Mouse (Mus musculus): ENCODE results near the gene Ccdc134.

- TF ChIP-seq USF1 (IDR thresholded peaks at IDR 0.05; ENCODE audit: low read depth): no peak
- no peak for TF ChIP-seq MAX (IDR thresholded peaks at IDR 0.05; ENCODE audit: low read depth)
- no peak for TF ChIP-seq MYOD1 (IDR thresholded peaks at IDR 0.05; ENCODE audit: control insufficient read depth in 1 of 3, insufficient read length in 2 of 3, low read depth in 2 of 3)
- TF ChIP-seq POLR2AphosphoS2 (IDR thresholded peaks at IDR 0.05; ENCODE audit: insufficient read length, low read depth): no peak
- TF ChIP-seq POLR2A (IDR thresholded peaks at IDR 0.05; ENCODE audit: insufficient read length, low read depth): no peak
- no peak for TF ChIP-seq E2F4 (IDR thresholded peaks at IDR 0.05; ENCODE audit: insufficient read depth)
- no peak for TF ChIP-seq CEBPB (IDR thresholded peaks at IDR 0.05; ENCODE audit: insufficient read depth, poor library complexity, severe bottlenecking)
- no peak for TF ChIP-seq SRF (IDR thresholded peaks at IDR 0.05; ENCODE audit: control insufficient read depth, insufficient read length, low read depth)
These were observed 30.7 kb downstream of the Ccdc134 start for GRCm38 (mm10) chr15:82158243-82159035.

All from myocyte (in vitro differentiated cells).